Mouse (Mus musculus) hindbrain, embryonic 16.5 days (tissue): ENCODE data around the gene Ninj1. TPM values are rescaled to one million over a fixed set of nuclear protein-coding genes. Genes with fewer than 3 reads are reported as not detected.
A peak's percentile ranks its signal among the peaks of the same experiment; 100 is the strongest.

Experiments used
- ATAC-seq: fragments of 200-750 bp; cut with Nextera tagmentation; 2 replicates; pipeline ENCODE4 v1.8.0; 2017; ENCODE audit warnings: moderate TSS enrichment, moderate library complexity
- H3K27ac ChIP-seq: fragments of 300-500 bp; sonication (generic); 2 replicates; pipeline ENCODE4 v1.5.1; 2014; ENCODE audit warnings: low read depth, mild to moderate bottlenecking, control low read depth, low read length, moderate library complexity
- H3K27me3 ChIP-seq: fragments of 300-500 bp; sonication (generic); replicated peaks from 2 replicates; pipeline ENCODE4 v1.6.1; 2014; ENCODE audit warnings: low read length; ENCODE audit not compliant: control insufficient read depth, insufficient read depth
- H3K36me3 ChIP-seq: fragments of 300-500 bp; sonication (generic); 2 replicates; pipeline ENCODE4 v1.6.1; 2014; ENCODE audit warnings: mild to moderate bottlenecking, low read length, moderate library complexity, mixed read lengths; ENCODE audit not compliant: control insufficient read depth, insufficient read depth
- H3K4me1 ChIP-seq: fragments of 300-500 bp; sonication (generic); 2 replicates; pipeline ENCODE4 v1.6.1; 2014; ENCODE audit warnings: low read depth, low read length; ENCODE audit not compliant: control insufficient read depth, insufficient read depth
- H3K4me2 ChIP-seq: fragments of 300-500 bp; sonication (generic); 2 replicates; pipeline ENCODE4 v1.6.1; 2014; ENCODE audit warnings: mild to moderate bottlenecking, low read length, control low read depth, moderate library complexity
- H3K4me3 ChIP-seq: fragments of 300-500 bp; sonication (generic); 2 replicates; pipeline ENCODE4 v1.5.1; 2014; ENCODE audit warnings: mild to moderate bottlenecking, low read length, control low read depth, moderate library complexity
- H3K9ac ChIP-seq: fragments of 300-500 bp; sonication (generic); 2 replicates; pipeline ENCODE4 v1.6.1; 2014; ENCODE audit warnings: low read depth, mild to moderate bottlenecking, control low read depth, low read length, moderate library complexity
- H3K9me3 ChIP-seq: fragments of 300-500 bp; sonication (generic); 2 replicates; pipeline ENCODE4 v1.6.1; 2014; ENCODE audit warnings: mild to moderate bottlenecking, low read length, moderate library complexity; ENCODE audit not compliant: control insufficient read depth
- WGBS: fragments of 180-500 bp; shearing (Covaris S2); extraction: QIAGEN DNeasy Blood & Tissue Kit; methylation state at CpG from one replicate; pipeline ENCODE4 v1.1.7; 2014; 5-methylcytosine and 5-hydroxymethylcytosine counted together
- polyA plus RNA-seq: library from polyadenylated mRNA; unstranded; fragments of >200 nt; fragmentation: Nextera tagmentation; extraction: Ambion mirVana; gene quantifications from 2 replicates; pipeline ENCODE4 v1.2.1, GENCODE M21; 2015

Gene Ninj1
- polyA plus RNA-seq, 1 experiment from 2014 or later, result 40.2 TPM

DNA sequence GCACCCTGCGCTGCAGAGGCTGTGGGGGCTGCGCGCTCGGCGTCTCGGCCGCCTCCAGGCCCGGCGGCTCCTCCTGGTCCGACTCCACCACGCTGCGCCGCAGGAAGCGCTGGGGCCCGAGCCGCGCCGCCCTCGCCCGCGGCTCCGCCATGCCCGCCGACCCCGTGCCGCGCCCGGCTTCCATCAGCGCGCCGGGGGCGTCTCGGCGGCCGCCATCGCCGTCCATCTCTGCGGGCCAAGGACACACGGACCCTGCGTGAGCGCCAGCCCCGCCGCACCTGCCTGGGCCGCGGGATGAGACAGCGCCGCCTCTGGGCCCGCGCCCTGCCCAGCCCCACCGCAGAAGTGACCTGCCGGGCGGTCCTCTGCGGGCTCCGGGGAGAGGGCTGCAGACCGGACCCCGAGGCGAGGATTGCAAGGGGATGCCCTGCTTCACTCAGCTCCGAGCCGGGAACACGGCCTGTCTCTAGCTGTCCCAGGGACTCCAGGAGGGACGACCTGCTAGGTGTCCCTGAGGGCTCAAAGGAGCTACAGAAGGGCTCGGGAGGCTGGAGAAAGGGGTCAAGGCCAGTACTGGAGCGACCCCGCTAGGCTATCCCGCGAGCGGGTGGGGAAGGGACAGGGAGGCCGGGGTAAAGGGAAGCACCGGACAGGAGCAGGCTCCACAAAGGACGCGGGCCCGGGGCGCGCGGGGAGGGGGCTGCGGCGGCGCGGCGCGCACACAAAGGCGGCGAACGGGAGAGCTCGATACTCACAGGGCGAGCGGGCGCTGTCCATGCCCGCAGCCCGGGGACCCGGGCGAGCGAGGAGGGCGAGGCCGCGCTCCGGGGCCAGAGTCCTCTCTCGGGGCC is 40.1 kb upstream of the Ninj1 start:
- H3K4me2 ChIP-seq, result peak overlapping the region; percentile 65
- ATAC-seq, result peak; percentile 81
- peak overlapping the region; percentile 92 for H3K9ac ChIP-seq
- peak overlapping the region; percentile 91 for H3K27ac ChIP-seq
- H3K36me3 ChIP-seq, result no peaks in the 10 kb centered on the region
- H3K9me3 ChIP-seq, result no peaks in the 10 kb centered on the region
- H3K27me3 ChIP-seq, result 0 out of 2 replicates have a peak, but pooled peaks cover 2% of the 10 kb centered on the region
- peaks cover 40% of the 10 kb centered on the region for H3K4me1 ChIP-seq
- WGBS, result under 1% methylated on average over 64 of the region's 98 CpGs
- H3K4me3 ChIP-seq, result peak overlapping the region; percentile 56

DNA sequence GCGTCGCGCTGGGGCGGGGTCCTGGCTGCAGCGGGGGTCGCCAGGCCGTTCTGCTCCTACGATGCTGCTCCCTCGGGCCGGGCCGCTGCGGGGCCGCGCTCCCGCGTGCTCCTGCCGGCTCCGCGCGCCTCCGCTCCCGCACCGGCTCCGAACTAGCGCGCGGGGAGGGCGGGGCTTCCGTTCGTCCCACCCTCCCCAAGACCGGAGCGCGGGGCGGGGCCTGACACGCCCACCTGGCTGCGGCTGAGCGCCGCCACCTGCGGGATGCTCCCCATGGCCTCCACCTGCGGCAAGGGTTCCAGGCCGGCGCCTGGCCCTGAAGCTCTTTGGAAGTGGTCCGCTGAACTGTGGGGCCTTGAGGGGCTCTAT is 39.4 kb upstream of the Ninj1 start, which contains the start of gene Wnk2:
TSS of gene Wnk2 (minus strand) at position 157 of the 369 bp plus-strand sequence.
- Histone ChIP-seq H3K4me2 (peak within 1 kb of the TSS; percentile 65), H3K4me1 (peaks cover 38% of the 10 kb centered on the region), H3K9me3 (no peaks in the 10 kb centered on the region), H3K36me3 (no peaks in the 10 kb centered on the region), H3K9ac (peak within 1 kb of the TSS; percentile 92), H3K4me3 (peak within 1 kb of the TSS; percentile 56), H3K27me3 (0 out of 2 replicates have a peak, but pooled peaks cover 2% of the 10 kb centered on the region), H3K27ac (peak within 1 kb of the TSS; percentile 91)
- 0% methylated on average over 38 of the region's 43 CpGs for WGBS
- ATAC-seq, result peak; percentile 81

DNA sequence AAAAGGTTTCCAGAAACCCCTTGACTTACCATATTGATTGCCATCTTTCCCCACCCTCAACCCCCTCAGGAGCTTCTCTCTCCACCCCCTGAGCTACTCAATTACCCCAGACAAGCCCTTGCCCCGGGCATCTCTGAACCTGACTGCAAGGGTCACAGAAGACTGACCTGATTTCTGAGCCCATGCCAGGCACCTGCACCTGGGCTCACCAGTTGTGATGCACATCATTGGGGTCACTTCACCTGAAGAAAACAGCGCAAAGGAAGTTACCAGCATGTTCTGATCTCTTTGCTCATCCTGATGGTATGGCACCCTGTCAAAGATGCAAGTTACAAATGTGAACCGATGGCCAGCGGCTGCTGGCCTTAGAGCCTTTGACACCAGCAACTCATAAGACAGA is 38.6 kb upstream of the Ninj1 start:
- Histone ChIP-seq H3K4me3 (no peak overlapping the region), H3K27ac (no peak overlapping the region), H3K27me3 (0 out of 2 replicates have a peak, but pooled peaks cover 2% of the 10 kb centered on the region), H3K4me1 (peaks cover 32% of the 10 kb centered on the region), H3K4me2 (no peak overlapping the region), H3K36me3 (no peaks in the 10 kb centered on the region), H3K9ac (no peak overlapping the region), H3K9me3 (no peaks in the 10 kb centered on the region)
- ATAC-seq, result no peak
- WGBS, result 82% methylated on average over 4 of the region's 4 CpGs

DNA sequence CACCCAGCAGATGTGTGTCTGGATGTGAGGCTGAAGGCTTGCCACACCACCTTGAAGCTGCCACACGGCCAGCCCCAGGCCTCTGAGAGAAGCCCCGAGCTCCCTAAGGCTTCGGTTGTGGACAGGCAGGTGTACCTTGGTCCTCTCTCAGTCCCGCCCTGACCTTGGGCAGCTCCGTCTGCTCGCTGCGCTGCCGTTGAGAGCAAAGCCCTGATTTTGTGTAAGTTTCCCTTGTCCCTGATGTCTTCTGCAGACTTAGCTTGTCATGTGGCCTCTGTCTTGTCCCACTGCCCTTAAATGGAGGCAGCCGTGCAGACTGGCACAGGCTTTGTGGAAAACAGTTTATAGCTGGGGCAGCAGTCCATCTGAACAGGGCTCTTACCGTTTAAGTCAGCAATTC is 33.3 kb upstream of the Ninj1 start:
- Histone ChIP-seq H3K4me2 (no peak overlapping the region), H3K27ac (no peak overlapping the region), H3K27me3 (0 out of 2 replicates have a peak, but pooled peaks cover 2% of the 10 kb centered on the region), H3K4me3 (no peak overlapping the region), H3K9ac (no peak overlapping the region), H3K36me3 (no peaks in the 10 kb centered on the region), H3K4me1 (no peaks in the 10 kb centered on the region; the same call in 1 of the 2 replicates), H3K9me3 (no peaks in the 10 kb centered on the region)
- ATAC-seq, result no peak
- 77% methylated on average over 10 of the region's 10 CpGs for WGBS

DNA sequence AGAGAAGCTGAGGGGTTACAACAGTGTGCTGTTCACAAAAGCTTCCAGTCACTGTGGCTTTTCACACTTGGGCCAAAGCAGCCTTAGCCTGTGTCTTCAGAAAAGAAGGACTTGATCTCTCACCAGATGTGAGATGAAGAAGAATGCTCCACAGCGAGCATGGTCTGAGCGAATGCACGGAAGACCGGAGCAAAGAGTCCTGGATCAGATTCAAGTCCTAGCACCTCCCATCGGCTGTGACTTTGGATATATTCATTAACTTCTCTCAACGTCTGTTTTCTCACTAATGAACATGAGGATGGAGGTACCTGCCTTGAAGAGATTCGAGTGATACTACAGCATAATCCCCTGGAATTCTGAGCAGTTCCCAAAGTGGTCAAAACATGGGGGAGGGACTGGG is 32.7 kb upstream of the Ninj1 start:
- no peaks in the 10 kb centered on the region for H3K9me3 ChIP-seq
- H3K36me3 ChIP-seq, result no peaks in the 10 kb centered on the region
- H3K4me3 ChIP-seq, result no peak overlapping the region
- H3K4me2 ChIP-seq, result no peak overlapping the region
- H3K27me3 ChIP-seq, result 0 out of 2 replicates have a peak, but pooled peaks cover 2% of the 10 kb centered on the region
- H3K9ac ChIP-seq, result no peak overlapping the region
- 57% methylated on average over 7 of the region's 7 CpGs for WGBS
- no peaks in the 10 kb centered on the region; the same call in 1 of the 2 replicates for H3K4me1 ChIP-seq
- ATAC-seq, result no peak
- no peak overlapping the region for H3K27ac ChIP-seq

DNA sequence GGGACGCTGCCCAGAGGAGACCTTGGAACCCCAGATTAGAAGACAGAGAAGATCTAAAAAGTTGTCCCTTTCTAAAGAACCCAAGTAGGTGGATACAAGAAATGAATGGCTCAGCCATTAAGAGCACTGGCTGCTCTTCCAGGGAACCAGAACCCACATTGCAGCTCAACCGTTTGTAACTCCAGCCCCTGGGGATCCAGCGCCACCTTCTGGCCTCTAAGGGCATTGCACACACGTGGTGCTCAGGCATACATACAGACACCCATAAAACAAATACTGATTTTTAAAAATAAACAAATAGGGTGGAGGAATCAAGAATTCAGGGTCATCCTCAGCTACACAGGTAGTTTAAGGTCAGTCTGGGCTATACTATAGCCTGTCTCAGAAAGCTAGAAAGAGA is 30.6 kb upstream of the Ninj1 start:
- Histone ChIP-seq H3K4me3 (no peak overlapping the region), H3K4me1 (no peaks in the 10 kb centered on the region; the same call in 1 of the 2 replicates), H3K9ac (no peak overlapping the region), H3K27ac (no peak overlapping the region), H3K9me3 (no peaks in the 10 kb centered on the region), H3K36me3 (no peaks in the 10 kb centered on the region), H3K27me3 (no peaks in the 10 kb centered on the region), H3K4me2 (no peak overlapping the region)
- ATAC-seq, result no peak
- WGBS, result 76% methylated on average over 4 of the region's 4 CpGs

DNA sequence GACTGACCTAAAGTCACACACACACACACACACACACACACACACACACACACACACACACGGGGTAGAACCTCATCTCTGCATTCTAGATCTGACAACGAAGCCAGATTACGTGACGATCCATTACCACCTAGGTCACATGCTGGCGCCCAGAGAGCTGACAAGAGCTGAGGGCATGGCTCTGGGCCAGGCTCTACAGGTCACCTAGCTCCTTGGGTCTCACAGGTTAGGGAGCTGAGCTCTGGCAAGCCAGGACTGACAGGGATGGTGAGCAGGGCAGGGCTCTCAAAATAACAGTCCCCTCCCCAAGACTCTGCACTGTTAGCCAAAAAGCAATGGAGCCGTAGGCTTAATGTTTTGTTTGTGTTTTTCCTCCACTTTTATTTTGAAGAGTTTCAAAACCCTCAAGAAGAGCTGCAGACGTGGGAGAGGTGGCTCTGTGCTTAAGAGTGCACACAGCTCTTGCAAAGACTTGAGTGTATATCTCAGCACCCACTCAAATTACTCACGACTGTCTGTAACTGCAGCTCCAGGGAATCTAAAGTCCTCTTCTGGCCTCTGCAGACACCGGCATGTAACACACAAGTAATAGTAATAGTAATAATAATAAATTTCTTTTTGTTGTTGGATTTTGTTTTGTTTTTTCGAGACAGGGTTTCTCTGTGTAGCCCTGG is 29.1 kb upstream of the Ninj1 start:
- no peak overlapping the region for H3K4me3 ChIP-seq
- no peaks in the 10 kb centered on the region for H3K9me3 ChIP-seq
- no peak overlapping the region for H3K4me2 ChIP-seq
- no peaks in the 10 kb centered on the region; the same call in 1 of the 2 replicates for H3K4me1 ChIP-seq
- no peaks in the 10 kb centered on the region for H3K36me3 ChIP-seq
- 83% methylated on average over 10 of the region's 10 CpGs for WGBS
- no peak for ATAC-seq
- no peak overlapping the region for H3K9ac ChIP-seq
- H3K27me3 ChIP-seq, result no peaks in the 10 kb centered on the region
- H3K27ac ChIP-seq, result no peak overlapping the region

DNA sequence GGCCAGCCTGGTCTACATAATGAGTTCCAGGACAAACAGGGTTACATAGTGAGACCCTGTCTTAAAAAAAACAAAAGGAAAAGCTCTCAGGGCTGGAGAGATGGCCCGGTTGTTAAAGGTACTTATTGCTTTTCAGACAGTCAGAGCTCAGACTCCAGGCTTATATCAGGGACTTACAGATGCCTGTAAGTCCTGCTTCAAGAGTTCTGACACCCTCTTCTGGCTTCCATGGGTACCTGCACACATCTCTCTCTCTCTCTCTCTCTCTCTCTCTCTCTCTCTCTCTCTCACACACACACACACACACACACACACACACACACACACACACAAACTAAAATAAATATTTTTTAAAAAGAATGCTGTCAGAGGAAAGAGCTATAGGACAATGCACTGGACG is 26.0 kb upstream of the Ninj1 start:
- no peak overlapping the region for H3K27ac ChIP-seq
- no peak overlapping the region for H3K4me2 ChIP-seq
- H3K4me3 ChIP-seq, result no peak overlapping the region
- H3K9ac ChIP-seq, result no peak overlapping the region
- no peaks in the 10 kb centered on the region for H3K27me3 ChIP-seq
- WGBS, result 68% methylated on average over 2 of the region's 2 CpGs
- no peaks in the 10 kb centered on the region for H3K36me3 ChIP-seq
- no peak for ATAC-seq
- H3K9me3 ChIP-seq, result no peaks in the 10 kb centered on the region
- no peaks in the 10 kb centered on the region for H3K4me1 ChIP-seq

DNA sequence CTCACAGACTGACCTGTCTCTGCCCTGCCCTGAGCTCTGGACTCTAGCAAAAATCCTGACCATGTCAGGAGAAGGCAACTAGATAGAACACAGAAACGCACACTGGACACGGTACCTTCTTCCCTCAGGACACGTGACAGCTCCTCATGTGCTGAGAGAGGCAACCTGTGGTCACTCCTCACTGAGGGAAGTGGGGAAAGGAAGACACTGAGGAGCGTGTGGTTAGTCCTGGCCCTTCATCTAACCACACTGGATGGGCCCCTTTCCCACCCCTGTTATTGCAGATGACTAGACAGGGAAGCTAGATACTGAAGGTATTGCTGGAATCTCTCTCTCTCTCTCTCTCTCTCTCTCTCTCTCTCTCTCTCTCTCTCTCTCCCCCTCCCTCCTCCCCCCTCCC is 24.6 kb upstream of the Ninj1 start:
- Histone ChIP-seq H3K9me3 (no peaks in the 10 kb centered on the region), H3K4me3 (no peak overlapping the region), H3K9ac (no peak overlapping the region), H3K36me3 (no peaks in the 10 kb centered on the region), H3K4me1 (no peaks in the 10 kb centered on the region), H3K27ac (no peak overlapping the region), H3K27me3 (no peaks in the 10 kb centered on the region), H3K4me2 (no peak overlapping the region)
- ATAC-seq, result no peak
- WGBS, result 76% methylated on average over 4 of the region's 4 CpGs
